ENCODE assay signal across 43 mouse cellular contexts in genomic region chrX:100524471-100524870, GRCm38 (mm10). TPM values are rescaled to one million over a fixed set of nuclear protein-coding genes. Genes with fewer than 3 reads are reported as not detected.
"Had no signal": no experiment of that assay in that cellular context is flagged by ENCODE, and none has a peak within 500 bp of the region (broad histone marks: within the 10 kb centered on the region; RNA-seq: fewer than 3 reads in every experiment).

Dgat2l6 (plus strand) TSS chrX:100524838.

- H3K9me3 ChIP-seq: limb, embryonic 10.5 days; limb, embryonic 12.5 days; limb, embryonic 13.5 days; limb, embryonic 15.5 days; liver, embryonic 12.5 days; liver, embryonic 13.5 days; liver, embryonic 15.5 days; lung, embryonic 15.5 days; megakaryocyte, embryonic 14.5 days; midbrain, embryonic 10.5 days; midbrain, embryonic 12.5 days; midbrain, embryonic 13.5 days; midbrain, embryonic 15.5 days had no signal

- H3K36me3 ChIP-seq: limb, embryonic 10.5 days; limb, embryonic 12.5 days; limb, embryonic 13.5 days; limb, embryonic 15.5 days; liver, embryonic 12.5 days; liver, embryonic 13.5 days; liver, embryonic 15.5 days; lung, embryonic 15.5 days; midbrain, embryonic 10.5 days; midbrain, embryonic 12.5 days; midbrain, embryonic 13.5 days; midbrain, embryonic 15.5 days had no signal

- H3K4me3 ChIP-seq: left cerebral cortex, adult 2 months; limb, embryonic 10.5 days; limb, embryonic 12.5 days; limb, embryonic 13.5 days; limb, embryonic 15.5 days; liver, embryonic 12.5 days; liver, embryonic 13.5 days; liver, embryonic 15.5 days; lung, embryonic 15.5 days; megakaryocyte, embryonic 14.5 days; midbrain, embryonic 10.5 days; midbrain, embryonic 12.5 days; midbrain, embryonic 13.5 days; midbrain, embryonic 15.5 days; myocyte had no signal

- H3K9ac ChIP-seq: limb, embryonic 12.5 days; limb, embryonic 13.5 days; limb, embryonic 15.5 days; liver, embryonic 12.5 days; liver, embryonic 13.5 days; liver, embryonic 14.5 days; liver, embryonic 15.5 days; liver, postnatal 0 days; lung, embryonic 14.5 days; lung, embryonic 15.5 days; midbrain, embryonic 12.5 days; midbrain, embryonic 13.5 days; midbrain, embryonic 15.5 days had no signal

- ATAC-seq: liver, embryonic 12.5 days; liver, postnatal 0 days; lung, postnatal 0 days; midbrain, embryonic 13.5 days; midbrain, embryonic 15.5 days; midbrain, embryonic 16.5 days had no signal

- H3K27me3 ChIP-seq: liver, embryonic 13.5 days; liver, embryonic 15.5 days had no signal

- H3K27ac ChIP-seq: left cerebral cortex, adult 2 months; limb, embryonic 10.5 days; limb, embryonic 12.5 days; limb, embryonic 13.5 days; limb, embryonic 15.5 days; liver, embryonic 12.5 days; liver, embryonic 13.5 days; liver, embryonic 14.5 days; liver, embryonic 15.5 days; lung, embryonic 15.5 days; macrophage; midbrain, embryonic 10.5 days; midbrain, embryonic 12.5 days; midbrain, embryonic 13.5 days; midbrain, embryonic 15.5 days had no signal

- DNase-seq: left cerebral cortex, postnatal 4 days; liver; liver, embryonic 13.5 days; liver, postnatal 0 days; lung, adult 18-20 months; lung, adult 2 months; lung, embryonic 14.5 days; lung, postnatal 10 days; lung, postnatal 14 days; lung, postnatal 36 days; lung, postnatal 4 days; midbrain, embryonic 14.5 days had no signal

- H3K4me1 ChIP-seq: limb, embryonic 10.5 days; limb, embryonic 12.5 days; limb, embryonic 13.5 days; limb, embryonic 15.5 days; liver, embryonic 12.5 days; liver, embryonic 13.5 days; liver, embryonic 15.5 days; lung, embryonic 15.5 days; megakaryocyte, embryonic 14.5 days; midbrain, embryonic 10.5 days; midbrain, embryonic 12.5 days; midbrain, embryonic 13.5 days; midbrain, embryonic 15.5 days had no signal

- H3K4me2 ChIP-seq: limb, embryonic 12.5 days; limb, embryonic 13.5 days; limb, embryonic 15.5 days; liver, embryonic 12.5 days; liver, embryonic 13.5 days; liver, embryonic 15.5 days; lung, embryonic 14.5 days; lung, embryonic 15.5 days; midbrain, embryonic 11.5 days; midbrain, embryonic 12.5 days; midbrain, embryonic 13.5 days; midbrain, embryonic 15.5 days had no signal

RNA-seq across cellular contexts. Expression of gene Dgat2l6, which starts in this region (rescaled TPM):
- total RNA-seq: left cerebral cortex, postnatal 10 days; left cerebral cortex, postnatal 4 days; liver, adult 2 months; megakaryocyte progenitor cell, adult 5-6 weeks; megakaryocyte, adult 5-6 weeks; megakaryocyte-erythroid progenitor cell, adult 5-6 weeks; midbrain, postnatal 0 days; monocyte, adult 5-6 weeks had no signal
- polyA plus RNA-seq: limb, embryonic 10.5 days; limb, embryonic 11.5 days; limb, embryonic 12.5 days; limb, embryonic 13.5 days; limb, embryonic 14.5 days; liver, adult 2 months; liver, embryonic 12.5 days; liver, embryonic 13.5 days; liver, embryonic 14.5 days; liver, embryonic 15.5 days; liver, embryonic 16.5 days; liver, postnatal 0 days; lung, adult 2 months; lung, embryonic 14.5 days; lung, embryonic 15.5 days; lung, embryonic 16.5 days; lung, postnatal 0 days; macrophage; midbrain, embryonic 10.5 days; midbrain, embryonic 11.5 days; midbrain, embryonic 12.5 days; midbrain, embryonic 13.5 days; midbrain, embryonic 14.5 days; midbrain, embryonic 16.5 days; midbrain, postnatal 0 days; myocyte; neural tube, embryonic 11.5 days had no signal
